Mouse (Mus musculus) limb, embryonic 13.5 days (tissue): ENCODE measurements around the gene Lrrc38. TPM values are rescaled to one million over a fixed set of nuclear protein-coding genes. Genes with fewer than 3 reads are reported as not detected.
"Not testable (repeated sequence)": the region's sequence is repeated elsewhere in the genome, so short reads cannot be mapped to it uniquely, and the experiment has no call there.

Experiments
- ATAC-seq: fragments of 200-750 bp; cut with Nextera tagmentation; 2 replicates; pipeline ENCODE4 v1.8.0; 2017; ENCODE audit warnings: low read depth, moderate number of reproducible peaks, moderate TSS enrichment; ENCODE audit not compliant: low FRiP score
- H3K27ac ChIP-seq: fragments of 300-500 bp; sonication (generic); 2 replicates; pipeline ENCODE4 v1.5.1; 2015; ENCODE audit warnings: inconsistent platforms, mild to moderate bottlenecking, moderate library complexity
- H3K27me3 ChIP-seq: fragments of 300-500 bp; sonication (generic); 2 replicates; pipeline ENCODE4 v1.6.1; 2015; ENCODE audit warnings: mild to moderate bottlenecking, inconsistent platforms
- H3K36me3 ChIP-seq: fragments of 300-500 bp; sonication (generic); 2 replicates; pipeline ENCODE4 v1.6.1; 2015; ENCODE audit warnings: inconsistent platforms, mild to moderate bottlenecking, moderate library complexity
- H3K4me1 ChIP-seq: fragments of 300-500 bp; sonication (generic); 2 replicates; pipeline ENCODE4 v1.6.1; 2015; ENCODE audit warnings: inconsistent platforms
- H3K4me2 ChIP-seq: fragments of 300-500 bp; sonication (generic); replicated peaks from 2 replicates; pipeline ENCODE4 v1.6.1; 2015; ENCODE audit warnings: inconsistent platforms, mild to moderate bottlenecking, moderate library complexity
- H3K4me3 ChIP-seq: fragments of 300-500 bp; sonication (generic); 2 replicates; pipeline ENCODE4 v1.5.1; 2015; ENCODE audit warnings: moderate library complexity, mild to moderate bottlenecking, inconsistent platforms
- H3K9ac ChIP-seq: fragments of 300-500 bp; sonication (generic); 2 replicates; pipeline ENCODE4 v1.6.1; 2015; ENCODE audit warnings: mild to moderate bottlenecking, inconsistent platforms
- H3K9me3 ChIP-seq: fragments of 300-500 bp; sonication (generic); 2 replicates; pipeline ENCODE4 v1.6.1; 2016; ENCODE audit warnings: inconsistent platforms
- WGBS: fragments of 180-500 bp; shearing (Covaris S2); methylation state at CpG from one replicate; pipeline ENCODE4 v1.1.7; 2015; 5-methylcytosine and 5-hydroxymethylcytosine counted together
- polyA plus RNA-seq: library from polyadenylated mRNA; unstranded; fragments of >200 nt; fragmentation: Nextera tagmentation; extraction: Ambion mirVana; gene quantifications from 2 replicates; pipeline ENCODE4 v1.2.1, GENCODE M21; 2015

Gene Lrrc38
- polyA plus RNA-seq, 1 experiment from 2014 or later = 1.0 TPM

- Histone ChIP-seq H3K4me3 (peak overlapping the region; percentile 32), H3K9ac (0 out of 2 replicates have a peak overlapping the region, but pooled peaks have one; percentile 31), H3K36me3 (no peaks in the 10 kb centered on the region; the same call in 1 of the 2 replicates), H3K4me2 (peak overlapping the region; percentile 61), H3K27ac (no peak overlapping the region), H3K4me1 (peaks cover 22% of the 10 kb centered on the region), H3K27me3 (no peaks in the 10 kb centered on the region), H3K9me3 (no peaks in the 10 kb centered on the region)
- 2% methylated on average over 10 of the region's 10 CpGs for WGBS
- ATAC-seq = no peak
Observed at GRCm38 (mm10) chr4:143325625-143325941, 24.0 kb upstream of the Lrrc38 start.

- peak overlapping the region; percentile 12; the same call in 1 of the 2 replicates for H3K4me3 ChIP-seq
- 7% methylated on average over 9 of the region's 9 CpGs for WGBS
- no peaks in the 10 kb centered on the region for H3K9me3 ChIP-seq
- H3K27me3 ChIP-seq = no peaks in the 10 kb centered on the region
- H3K36me3 ChIP-seq = no peaks in the 10 kb centered on the region
- peaks cover 16% of the 10 kb centered on the region for H3K4me1 ChIP-seq
- peak overlapping the region; percentile 54 for H3K4me2 ChIP-seq
- H3K9ac ChIP-seq = 0 out of 2 replicates have a peak overlapping the region, but pooled peaks have one; percentile 31
- peak overlapping the region; percentile 63; the same call in 1 of the 2 replicates for H3K27ac ChIP-seq
- ATAC-seq = peak; percentile 87
Observed at GRCm38 (mm10) chr4:143330566-143330965, 19.0 kb upstream of the Lrrc38 start.

GRCm38 (mm10) chr4:143331787-143332186 lies 17.8 kb upstream of the Lrrc38 start:
- no peak overlapping the region for H3K9ac ChIP-seq
- ATAC-seq = no peak
- no peak overlapping the region for H3K4me3 ChIP-seq
- H3K27ac ChIP-seq = no peak overlapping the region
- H3K4me1 ChIP-seq = peaks cover 16% of the 10 kb centered on the region
- no peaks in the 10 kb centered on the region for H3K36me3 ChIP-seq
- 54% methylated on average over 1 of the region's 1 CpGs for WGBS
- no peaks in the 10 kb centered on the region for H3K9me3 ChIP-seq
- H3K27me3 ChIP-seq = no peaks in the 10 kb centered on the region
- H3K4me2 ChIP-seq = no peak overlapping the region

GRCm38 (mm10) chr4:143334145-143334544 lies 15.4 kb upstream of the Lrrc38 start:
- WGBS = 51% methylated on average over 5 of the region's 5 CpGs
- Histone ChIP-seq H3K4me1 (peaks cover 16% of the 10 kb centered on the region), H3K27ac (no peak overlapping the region), H3K36me3 (no peaks in the 10 kb centered on the region), H3K9me3 (no peaks in the 10 kb centered on the region), H3K4me3 (no peak overlapping the region), H3K4me2 (no peak overlapping the region), H3K9ac (no peak overlapping the region), H3K27me3 (no peaks in the 10 kb centered on the region)
- ATAC-seq = no peak

GRCm38 (mm10) chr4:143334995-143335394 lies 14.6 kb upstream of the Lrrc38 start:
- Histone ChIP-seq H3K36me3 (no peaks in the 10 kb centered on the region), H3K4me2 (no peak overlapping the region), H3K27ac (no peak overlapping the region), H3K9ac (no peak overlapping the region), H3K4me3 (no peak overlapping the region), H3K27me3 (no peaks in the 10 kb centered on the region), H3K4me1 (peaks cover 8% of the 10 kb centered on the region), H3K9me3 (no peaks in the 10 kb centered on the region)
- WGBS = 83% methylated on average over 17 of the region's 17 CpGs
- no peak for ATAC-seq

GRCm38 (mm10) chr4:143336096-143336495 lies 13.5 kb upstream of the Lrrc38 start:
- Histone ChIP-seq H3K27me3 (no peaks in the 10 kb centered on the region), H3K4me1 (no peaks in the 10 kb centered on the region), H3K9ac (no peak overlapping the region), H3K4me3 (no peak overlapping the region), H3K9me3 (no peaks in the 10 kb centered on the region), H3K27ac (no peak overlapping the region), H3K4me2 (no peak overlapping the region), H3K36me3 (no peaks in the 10 kb centered on the region)
- ATAC-seq = no peak
- WGBS = 47% methylated on average over 2 of the region's 2 CpGs

GRCm38 (mm10) chr4:143339808-143340207 lies 9.7 kb upstream of the Lrrc38 start:
- no peak overlapping the region for H3K4me3 ChIP-seq
- H3K4me1 ChIP-seq = no peaks in the 10 kb centered on the region
- no peaks in the 10 kb centered on the region for H3K27me3 ChIP-seq
- H3K4me2 ChIP-seq = no peak overlapping the region
- 87% methylated on average over 13 of the region's 13 CpGs for WGBS
- ATAC-seq = no peak
- no peak overlapping the region for H3K27ac ChIP-seq
- H3K9ac ChIP-seq = no peak overlapping the region
- H3K36me3 ChIP-seq = no peaks in the 10 kb centered on the region
- H3K9me3 ChIP-seq = no peaks in the 10 kb centered on the region

GRCm38 (mm10) chr4:143341470-143341869 lies 8.1 kb upstream of the Lrrc38 start:
- Histone ChIP-seq H3K9me3 (no peaks in the 10 kb centered on the region), H3K9ac (no peak overlapping the region), H3K4me3 (no peak overlapping the region), H3K4me1 (no peaks in the 10 kb centered on the region), H3K36me3 (no peaks in the 10 kb centered on the region), H3K4me2 (no peak overlapping the region), H3K27me3 (no peaks in the 10 kb centered on the region), H3K27ac (no peak overlapping the region)
- 81% methylated on average over 7 of the region's 7 CpGs for WGBS
- no peak for ATAC-seq

GRCm38 (mm10) chr4:143345491-143345890 lies 4.1 kb upstream of the Lrrc38 start:
- H3K27me3 ChIP-seq = peaks cover 38% of the 10 kb centered on the region
- H3K36me3 ChIP-seq, H3K9me3 ChIP-seq, H3K4me2 ChIP-seq, H3K9ac ChIP-seq, H3K27ac ChIP-seq, H3K4me3 ChIP-seq, ATAC-seq: not testable (repeated sequence)
- H3K4me1 ChIP-seq = peaks cover 19% of the 10 kb centered on the region
- WGBS = 91% methylated on average over 5 of the region's 5 CpGs

- H3K36me3 ChIP-seq = no peaks in the 10 kb centered on the region
- peak; percentile 68 for ATAC-seq
- H3K27ac ChIP-seq = no peak overlapping the region
- peaks cover 22% of the 10 kb centered on the region for H3K4me1 ChIP-seq
- no peak overlapping the region for H3K4me3 ChIP-seq
- H3K4me2 ChIP-seq = 0 out of 2 replicates have a peak overlapping the region, but pooled peaks have one; percentile 99
- H3K9me3 ChIP-seq = no peaks in the 10 kb centered on the region
- H3K27me3 ChIP-seq = peaks cover 63% of the 10 kb centered on the region
- no peak overlapping the region for H3K9ac ChIP-seq
- WGBS = 29% methylated on average over 5 of the region's 5 CpGs
Observed at GRCm38 (mm10) chr4:143348678-143349077, 879 bp upstream of the Lrrc38 start.

GRCm38 (mm10) chr4:143350047-143351015 lies 774 bp downstream of the Lrrc38 start:
- ATAC-seq = no peak
- Histone ChIP-seq H3K27me3 (peaks cover 63% of the 10 kb centered on the region), H3K27ac (no peak overlapping the region), H3K9ac (peak overlapping the region; percentile 67), H3K9me3 (no peaks in the 10 kb centered on the region), H3K4me1 (peaks cover 22% of the 10 kb centered on the region), H3K4me2 (peak overlapping the region; percentile 99), H3K36me3 (no peaks in the 10 kb centered on the region), H3K4me3 (peak overlapping the region; percentile 56)
- WGBS = 2% methylated on average over 72 of the region's 72 CpGs

GRCm38 (mm10) chr4:143352301-143352700 lies 2.7 kb downstream of the Lrrc38 start:
- Histone ChIP-seq H3K27ac (no peak overlapping the region), H3K9ac (no peak overlapping the region), H3K4me2 (no peak overlapping the region), H3K4me1 (peaks cover 22% of the 10 kb centered on the region), H3K4me3 (no peak overlapping the region), H3K36me3 (no peaks in the 10 kb centered on the region), H3K27me3 (peaks cover 57% of the 10 kb centered on the region), H3K9me3 (no peaks in the 10 kb centered on the region)
- WGBS = 66% methylated on average over 4 of the region's 4 CpGs
- no peak for ATAC-seq
